Mouse (Mus musculus) spleen, postnatal 36 days (tissue): ENCODE data around the gene Olfr707.
"Not testable (repeated sequence)": the region's sequence is repeated elsewhere in the genome, so short reads cannot be mapped to it uniquely, and the experiment has no call there.

Experiments
- DNase-seq, 2 experiments: peaks; one replicate each; pipeline ENCODE4 v3.0.0; 2022; ENCODE audit warnings: low spot score in 2 of 2, mixed read lengths in 1 of 2

Gene Olfr707

DNA sequence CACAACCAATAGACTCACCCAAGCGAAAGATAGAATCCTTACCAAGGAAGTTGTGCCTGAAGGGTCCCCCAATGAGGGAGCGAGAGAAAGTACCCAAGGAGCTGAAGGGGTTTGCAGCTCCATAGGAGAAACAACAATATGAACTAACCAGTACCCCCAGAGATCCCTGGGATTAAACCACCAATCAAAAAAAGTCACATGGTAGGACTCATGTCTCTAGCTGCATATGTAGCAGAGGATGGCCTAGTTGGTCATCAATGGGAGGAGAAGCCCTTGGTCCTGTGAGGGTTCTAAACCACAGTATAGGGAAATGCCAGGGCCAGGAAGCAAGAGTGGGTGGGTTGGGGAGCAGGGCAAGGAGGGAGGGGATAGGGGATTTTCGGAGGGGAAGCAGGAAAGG lies at the start of gene Olfr707:
TSS of gene Olfr707 (minus strand) at position 101 of the 400 bp plus-strand sequence.
- DNase-seq = not testable (repeated sequence)

DNA sequence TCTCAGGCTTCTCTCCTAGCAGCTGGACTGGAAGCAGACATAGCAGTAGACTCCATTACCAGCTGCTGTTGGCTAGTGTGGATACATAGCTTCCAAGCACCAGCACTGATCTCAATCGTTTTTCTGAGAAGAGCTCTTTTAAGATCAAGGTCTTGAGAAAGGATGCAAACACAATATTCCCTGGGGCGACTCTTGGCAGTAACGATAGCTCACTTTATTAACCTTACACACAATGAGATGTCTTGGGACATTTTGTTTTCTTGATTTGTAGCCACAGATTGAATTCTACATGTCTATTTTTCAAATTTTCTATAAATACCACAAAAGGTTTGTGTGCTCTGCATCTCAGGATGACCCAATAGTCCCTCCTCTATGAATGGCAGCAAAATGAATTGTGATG lies 47.2 kb upstream of the Olfr707 start, which contains the start of gene Olfr710:
TSS of gene Olfr710 (minus strand) at position 101 of the 400 bp plus-strand sequence.
- no peak for DNase-seq

DNA sequence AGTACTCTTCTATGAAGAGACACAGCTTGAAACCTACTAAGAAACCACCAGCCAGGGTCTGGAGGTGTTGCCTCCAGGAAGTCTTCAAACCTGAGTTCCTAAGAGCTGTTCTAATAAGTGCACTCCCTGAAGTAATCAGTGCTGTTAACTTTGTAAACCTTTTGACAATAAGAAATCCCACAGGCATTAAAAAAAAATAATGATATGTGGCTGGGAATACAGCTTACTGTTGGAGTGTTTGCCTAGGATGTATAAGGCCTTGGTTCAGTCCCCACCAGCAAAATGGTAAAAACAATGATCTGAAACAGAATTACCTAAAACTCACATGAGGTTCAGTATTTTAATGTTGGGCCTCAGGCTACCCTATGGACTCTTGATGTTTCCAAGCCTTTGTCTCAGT lies 31.1 kb upstream of the Olfr707 start, which contains the start of gene Olfr709-ps1:
TSS of gene Olfr709-ps1 (minus strand) at position 101 of the 400 bp plus-strand sequence.
- DNase-seq = no peak

DNA sequence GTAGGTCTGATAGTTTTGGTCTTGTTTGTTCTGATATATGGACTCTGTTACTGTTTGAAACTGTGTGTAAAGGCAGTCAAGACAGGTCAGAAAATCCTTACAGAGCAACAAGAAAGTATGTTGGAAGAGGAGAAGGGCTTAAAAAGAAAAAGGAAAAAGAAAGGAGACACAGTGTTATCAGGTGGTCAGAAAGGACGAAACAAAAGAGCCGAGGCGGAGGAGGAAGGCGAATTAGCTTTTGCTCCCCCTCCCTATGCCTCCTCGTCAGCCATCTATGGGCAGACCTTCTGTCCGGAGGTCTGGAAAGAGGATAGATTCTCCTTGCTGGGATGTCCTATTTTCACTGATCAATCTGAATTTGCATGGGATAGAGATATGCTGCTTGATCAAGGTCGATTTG lies 19.9 kb upstream of the Olfr707 start:
- peak; percentile 5 to 14 for DNase-seq

DNA sequence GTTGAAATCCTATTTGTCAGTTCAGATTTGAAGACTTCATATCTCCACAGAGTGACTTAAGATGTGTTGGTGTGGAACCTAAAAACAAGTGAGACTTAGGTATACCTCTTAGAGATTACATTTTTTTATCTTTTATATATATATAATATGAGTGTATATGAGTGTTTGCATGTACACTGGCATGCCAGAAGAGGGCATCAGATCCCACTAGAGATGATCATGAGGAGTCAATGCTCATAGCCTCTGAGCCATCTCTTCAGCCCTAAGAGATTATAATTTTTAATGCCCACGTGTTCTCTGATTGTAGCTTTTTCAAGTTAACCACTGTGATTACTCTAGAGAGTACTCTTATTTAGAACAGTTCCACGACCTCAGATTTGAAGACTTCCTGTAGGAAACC lies 6.6 kb upstream of the Olfr707 start, which contains the start of gene Olfr1532-ps1:
TSS of gene Olfr1532-ps1 (plus strand) at position 326 of the 400 bp plus-strand sequence.
- no peak for DNase-seq

DNA sequence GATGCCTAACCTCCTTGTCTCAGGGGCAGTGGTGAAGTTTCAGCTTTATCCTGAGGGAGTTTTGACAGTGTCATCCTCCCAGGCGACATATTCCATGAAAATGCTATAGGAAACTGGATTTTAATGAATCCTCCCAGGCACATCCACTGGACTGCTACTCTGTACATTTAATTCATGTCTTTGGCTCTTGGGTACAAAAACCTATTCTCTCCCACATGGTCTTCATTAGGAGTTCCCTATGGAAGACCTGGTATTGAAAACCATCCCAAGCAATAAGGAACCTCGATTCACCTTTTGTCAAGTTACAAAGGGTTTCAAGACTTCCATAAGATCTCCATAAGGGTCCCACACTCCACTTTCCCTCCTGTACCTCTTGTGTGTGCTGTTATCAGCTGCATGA lies 13.0 kb downstream of the Olfr707 start, which contains the start of gene Olfr706:
TSS of gene Olfr706 (minus strand) at position 101 of the 400 bp plus-strand sequence.
- no peak for DNase-seq

DNA sequence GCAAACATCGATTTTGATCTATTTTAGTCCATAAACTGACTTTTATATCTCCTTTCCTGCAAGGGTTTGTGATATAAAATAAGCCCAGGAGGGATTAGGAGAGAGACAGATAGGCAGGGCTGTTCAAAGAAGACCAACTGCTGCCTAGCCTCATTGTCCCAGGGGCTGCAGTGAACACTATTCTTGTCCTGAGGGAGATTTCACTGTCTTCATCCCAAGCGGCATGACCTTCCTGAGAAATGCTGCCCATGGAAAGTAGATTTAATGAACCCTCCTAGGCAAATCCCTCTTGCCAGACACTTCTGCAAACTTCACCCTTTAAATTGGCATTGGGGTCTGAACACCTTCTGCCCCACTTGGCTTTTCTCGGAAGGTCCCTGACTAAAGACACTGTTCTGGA lies 24.2 kb downstream of the Olfr707 start, which contains the start of gene Olfr705:
TSS of gene Olfr705 (minus strand) at position 101 of the 400 bp plus-strand sequence.
- DNase-seq = no peak

DNA sequence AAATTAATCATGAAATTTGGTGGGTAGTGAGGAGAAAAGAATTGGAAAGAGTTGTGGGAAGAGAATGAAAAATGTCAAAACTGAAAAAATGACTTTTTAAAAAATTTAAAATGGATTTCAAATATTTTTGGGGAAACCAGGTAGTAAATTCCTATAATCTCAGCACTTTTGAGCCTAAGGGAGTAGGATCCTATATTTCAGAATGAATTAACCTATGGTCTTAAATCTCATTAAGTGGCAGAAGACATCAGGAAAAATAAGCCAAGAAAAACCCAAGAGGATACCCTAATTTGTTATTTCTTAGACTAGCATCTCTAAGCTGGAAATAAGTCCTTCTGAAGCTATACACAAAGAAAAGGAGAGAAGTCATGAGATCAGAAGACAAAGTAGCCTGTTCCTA lies 38.2 kb downstream of the Olfr707 start, which contains the start of gene Olfr704:
TSS of gene Olfr704 (plus strand) at position 301 of the 400 bp plus-strand sequence.
- DNase-seq = no peak

DNA sequence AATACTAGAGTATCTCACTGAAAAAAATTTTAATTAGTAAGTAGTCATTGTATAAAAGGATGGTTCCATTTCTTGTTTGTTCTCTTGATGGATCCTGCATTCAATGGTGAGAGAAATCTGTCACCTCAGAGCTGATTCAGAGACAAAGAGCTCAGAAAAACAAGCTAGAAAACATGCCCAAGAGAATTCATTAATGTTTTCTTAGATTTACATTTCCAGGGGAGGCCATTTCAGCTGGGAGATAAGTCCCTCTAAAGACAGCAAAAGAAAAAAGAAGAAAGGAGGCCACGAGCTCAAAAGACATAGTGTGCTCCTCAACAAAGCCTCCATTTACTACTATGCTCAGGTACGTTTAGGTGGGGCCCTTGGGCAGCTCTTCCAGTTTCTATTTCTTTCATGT lies 58.0 kb downstream of the Olfr707 start, which contains the start of gene Olfr703:
TSS of gene Olfr703 (plus strand) at position 301 of the 400 bp plus-strand sequence.
- no peak for DNase-seq
